Mouse (Mus musculus): ENCODE data around the gene Tmem141. TPM values are rescaled to one million over a fixed set of nuclear protein-coding genes. Genes with fewer than 3 reads are reported as not detected.

Tmem141 gene
- polyA plus RNA-seq, 1 experiment from 2014 or later = 33.3 TPM

- ATAC-seq (ENCODE audit: low FRiP score, low TSS enrichment) = 0 out of 2 replicates have a peak, but pooled peaks have one; percentile 9
- DNase-seq (ENCODE audit: low spot score) = peak; percentile 46
- Histone ChIP-seq H3K27ac (replicated peaks) (no peak overlapping the region), H3K36me3 (ENCODE audit: control insufficient read depth, insufficient read depth, low read length) (peaks cover 7% of the 10 kb centered on the region), H3K4me2 (replicated peaks; ENCODE audit: low read depth) (no peak overlapping the region), H3K27me3 (ENCODE audit: control insufficient read depth, insufficient read depth, low read length) (peaks cover 19% of the 10 kb centered on the region), H3K4me1 (replicated peaks; ENCODE audit: control insufficient read depth, insufficient read depth) (peaks cover 8% of the 10 kb centered on the region; the same call in 1 of the 2 replicates), H3K9me3 (ENCODE audit: control insufficient read depth, low read length) (no peaks in the 10 kb centered on the region), H3K4me3 (ENCODE audit: low read depth, low read length) (no peak overlapping the region), H3K9ac (ENCODE audit: low read length) (0 out of 2 replicates have a peak overlapping the region, but pooled peaks have one; percentile 38)
- TF ChIP-seq CTCF (IDR thresholded peaks at IDR 0.05; ENCODE audit: low read depth) (0 out of 2 replicates have a peak, but pooled peaks have one; percentile 3), EP300 (optimal IDR thresholded peaks at IDR 0.05) (no peak)
- 45% methylated on average over 12 of the region's 12 CpGs for WGBS
Measured at GRCm38 (mm10) chr2:25582466-25583119, 39.2 kb downstream of the Tmem141 start.

GRCm38 (mm10) chr2:25581901-25582301 is 39.9 kb downstream of the Tmem141 start:
- peak overlapping the region; percentile 38; the same call in 1 of the 2 replicates for H3K9ac ChIP-seq (ENCODE audit: low read length)
- H3K27ac ChIP-seq (replicated peaks) = no peak overlapping the region
- peaks cover 7% of the 10 kb centered on the region for H3K36me3 ChIP-seq (ENCODE audit: control insufficient read depth, insufficient read depth, low read length)
- no peaks in the 10 kb centered on the region for H3K9me3 ChIP-seq (ENCODE audit: control insufficient read depth, low read length)
- DNase-seq (ENCODE audit: low spot score) = no peak
- H3K4me3 ChIP-seq (ENCODE audit: low read depth, low read length) = peak overlapping the region; percentile 32; the same call in 1 of the 2 replicates
- TF ChIP-seq CTCF (IDR thresholded peaks at IDR 0.05; ENCODE audit: low read depth) = no peak
- TF ChIP-seq EP300 (optimal IDR thresholded peaks at IDR 0.05) = no peak
- ATAC-seq (ENCODE audit: low FRiP score, low TSS enrichment) = no peak
- H3K4me1 ChIP-seq (replicated peaks; ENCODE audit: control insufficient read depth, insufficient read depth) = peaks cover 8% of the 10 kb centered on the region; the same call in 1 of the 2 replicates
- peaks cover 20% of the 10 kb centered on the region for H3K27me3 ChIP-seq (ENCODE audit: control insufficient read depth, insufficient read depth, low read length)
- H3K4me2 ChIP-seq (replicated peaks; ENCODE audit: low read depth) = peak overlapping the region; percentile 67
- 26% methylated on average over 6 of the region's 6 CpGs for WGBS

DNA sequence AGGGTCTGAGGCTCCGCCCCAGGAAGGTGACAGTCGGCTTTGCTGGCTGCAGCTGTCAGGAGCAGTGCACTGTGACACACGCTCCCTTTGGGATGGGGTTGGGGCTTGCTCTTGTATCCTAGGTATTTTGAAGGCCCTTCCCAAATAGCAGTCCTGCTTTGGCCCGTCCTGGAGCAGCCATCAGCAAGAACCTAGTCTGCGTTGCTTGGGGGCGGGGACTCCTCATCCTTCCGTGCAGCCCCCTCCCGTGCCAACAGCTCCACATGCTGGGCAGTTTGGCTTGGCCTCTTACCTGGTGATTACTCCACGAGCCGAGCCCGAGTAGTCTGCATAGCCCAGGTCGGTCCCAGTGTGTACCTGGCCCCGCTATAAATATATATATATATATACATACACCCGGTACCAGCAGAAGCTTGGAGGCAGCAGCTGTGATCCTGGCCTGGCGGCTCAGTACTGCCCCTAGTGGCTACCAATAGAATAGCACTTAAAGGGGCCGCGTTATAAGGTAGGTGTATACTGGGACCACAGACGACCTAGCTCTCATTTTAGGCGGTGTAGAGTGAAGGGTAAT is 40.4 kb downstream of the Tmem141 start, which contains the start of gene Ajm1:
Gene Ajm1, minus strand, starts transcription at position 464 of the 571 bp plus-strand sequence.
- Histone ChIP-seq H3K9ac (ENCODE audit: low read length) (peak within 1 kb of the TSS; percentile 38; the same call in 1 of the 2 replicates), H3K36me3 (ENCODE audit: control insufficient read depth, insufficient read depth, low read length) (peaks cover 7% of the 10 kb centered on the region), H3K27me3 (ENCODE audit: control insufficient read depth, insufficient read depth, low read length) (peaks cover 26% of the 10 kb centered on the region), H3K4me3 (ENCODE audit: low read depth, low read length) (peak within 1 kb of the TSS; percentile 32), H3K9me3 (ENCODE audit: control insufficient read depth, low read length) (no peaks in the 10 kb centered on the region), H3K4me2 (replicated peaks; ENCODE audit: low read depth) (peak within 1 kb of the TSS; percentile 67), H3K4me1 (replicated peaks; ENCODE audit: control insufficient read depth, insufficient read depth) (peaks cover 8% of the 10 kb centered on the region; the same call in 1 of the 2 replicates), H3K27ac (replicated peaks) (no peak within 1 kb of the TSS)
- WGBS = 5% methylated on average over 19 of the region's 19 CpGs
- ATAC-seq (ENCODE audit: low FRiP score, low TSS enrichment) (peak; percentile 61), DNase-seq (ENCODE audit: low spot score) (peak; percentile 69)
- TF ChIP-seq CTCF (IDR thresholded peaks at IDR 0.05; ENCODE audit: low read depth) (peak; percentile 92), EP300 (optimal IDR thresholded peaks at IDR 0.05) (no peak)

GRCm38 (mm10) chr2:25580621-25581101 is 41.1 kb downstream of the Tmem141 start:
- Histone ChIP-seq H3K4me1 (replicated peaks; ENCODE audit: control insufficient read depth, insufficient read depth) (peaks cover 11% of the 10 kb centered on the region; the same call in 1 of the 2 replicates), H3K27me3 (ENCODE audit: control insufficient read depth, insufficient read depth, low read length) (peaks cover 26% of the 10 kb centered on the region), H3K36me3 (ENCODE audit: control insufficient read depth, insufficient read depth, low read length) (peaks cover 6% of the 10 kb centered on the region), H3K4me2 (replicated peaks; ENCODE audit: low read depth) (no peak overlapping the region; the same call in 1 of the 2 replicates), H3K9ac (ENCODE audit: low read length) (no peak overlapping the region), H3K4me3 (ENCODE audit: low read depth, low read length) (no peak overlapping the region), H3K27ac (replicated peaks) (no peak overlapping the region), H3K9me3 (ENCODE audit: control insufficient read depth, low read length) (no peaks in the 10 kb centered on the region)
- DNase-seq (ENCODE audit: low spot score) = no peak
- 38% methylated on average over 6 of the region's 6 CpGs for WGBS
- TF ChIP-seq EP300 (optimal IDR thresholded peaks at IDR 0.05) (no peak), CTCF (IDR thresholded peaks at IDR 0.05; ENCODE audit: low read depth) (no peak)
- ATAC-seq (ENCODE audit: low FRiP score, low TSS enrichment) = no peak

GRCm38 (mm10) chr2:25579737-25580460 is 41.9 kb downstream of the Tmem141 start:
- WGBS = 6% methylated on average over 27 of the region's 27 CpGs
- TF ChIP-seq CTCF (IDR thresholded peaks at IDR 0.05; ENCODE audit: low read depth) (peak; percentile 73), EP300 (optimal IDR thresholded peaks at IDR 0.05) (no peak)
- Histone ChIP-seq H3K9ac (ENCODE audit: low read length) (no peak overlapping the region), H3K9me3 (ENCODE audit: control insufficient read depth, low read length) (no peaks in the 10 kb centered on the region), H3K4me3 (ENCODE audit: low read depth, low read length) (peak overlapping the region; percentile 27), H3K27me3 (ENCODE audit: control insufficient read depth, insufficient read depth, low read length) (peaks cover 26% of the 10 kb centered on the region), H3K27ac (replicated peaks) (no peak overlapping the region), H3K4me1 (replicated peaks; ENCODE audit: control insufficient read depth, insufficient read depth) (peaks cover 12% of the 10 kb centered on the region; the same call in 1 of the 2 replicates), H3K4me2 (replicated peaks; ENCODE audit: low read depth) (peak overlapping the region; percentile 37), H3K36me3 (ENCODE audit: control insufficient read depth, insufficient read depth, low read length) (peaks cover 4% of the 10 kb centered on the region; the same call in 1 of the 2 replicates)
- DNase-seq (ENCODE audit: low spot score) (peak; percentile 65), ATAC-seq (ENCODE audit: low FRiP score, low TSS enrichment) (no peak)
